Mouse (Mus musculus) T-helper 17 cell (primary cell): Measurements from ENCODE around the gene Agfg1.

Source experiments
- in situ Hi-C, 2 experiments: fragments of 300-600 bp; cut with MboI, MseI; formaldehyde crosslinking; loops; 1 replicate in 1 of 2; 2 replicates in 1 of 2; pipeline ENCODE4 v1.15.1; 2025; ENCODE audit warnings: high pct_unique_total_duplicates in 2 of 2

Gene Agfg1

DNA sequence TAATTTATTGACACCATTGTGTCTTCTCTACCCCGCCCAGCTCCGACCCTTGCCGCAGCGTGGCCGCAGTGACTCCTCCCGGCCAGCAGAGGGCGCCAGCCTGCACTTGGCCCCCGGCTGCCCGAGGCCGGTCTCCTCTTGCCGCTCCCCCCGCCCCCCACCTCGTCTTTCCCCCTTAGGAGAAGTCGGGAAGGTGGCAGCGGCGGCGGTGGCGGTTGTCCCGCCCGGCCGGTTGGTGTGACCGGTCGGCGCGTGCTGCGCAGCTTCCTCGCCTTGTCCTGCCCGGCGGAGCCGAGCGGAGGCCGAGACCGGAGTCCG is at the start of gene Agfg1:
Gene Agfg1 (plus strand): TSS at position 188 of the 318 bp plus-strand sequence.
- in situ Hi-C loops = loop anchor here (5.0 to 10.0 kb wide), 2 partner anchors 47 to 1864 kb away; no protein-coding TSS in a partner anchor

DNA sequence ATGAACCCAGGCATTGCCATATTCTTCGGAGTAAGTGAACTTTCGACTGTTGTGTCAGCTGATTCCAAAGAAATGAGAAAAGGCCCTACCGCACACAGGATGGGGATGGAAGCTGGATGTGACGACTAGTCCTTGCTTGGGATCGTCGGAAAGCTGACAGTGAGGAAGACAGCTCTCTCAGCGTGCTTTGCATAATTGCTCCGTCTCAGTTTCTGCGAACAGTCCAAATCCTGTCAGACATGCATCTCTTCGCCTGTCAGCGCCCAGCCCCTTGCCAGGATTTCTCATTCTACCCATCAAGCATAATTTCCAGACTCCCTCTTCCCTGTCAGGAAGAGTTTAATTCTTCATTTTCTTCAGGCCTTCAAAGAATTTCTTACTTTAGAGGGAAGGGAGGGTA is 48.2 kb upstream of the Agfg1 start:
- in situ Hi-C loops = loop anchor here in 1 of 2 experiments (5.0 to 25.0 kb wide), 2 partner anchors 46 to 921 kb away; partner anchors contain the start of gene Agfg1

DNA sequence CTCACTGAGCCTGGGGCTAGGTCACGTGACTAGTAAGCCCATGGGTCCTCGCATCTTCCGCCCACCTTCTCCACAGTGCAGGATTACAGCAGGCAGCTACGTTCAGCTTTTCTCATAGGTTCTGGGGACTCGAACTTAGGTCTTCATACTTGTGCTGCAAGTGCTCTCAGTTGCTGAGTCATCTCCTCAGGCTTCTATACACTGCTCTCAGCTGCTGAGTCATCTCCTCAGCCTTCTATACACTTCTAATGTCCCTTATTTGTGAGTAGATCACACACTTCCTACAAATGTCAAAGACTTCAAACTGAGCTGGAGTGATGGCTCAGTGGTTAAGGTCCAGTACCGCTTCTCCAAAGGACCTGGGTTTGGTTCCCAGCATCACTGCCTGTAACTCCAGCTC is 47.0 kb upstream of the Agfg1 start:
- in situ Hi-C loops = loop anchor here in 1 of 2 experiments (5.0 to 25.0 kb wide), 2 partner anchors 45 to 920 kb away; partner anchors contain the start of gene Agfg1

DNA sequence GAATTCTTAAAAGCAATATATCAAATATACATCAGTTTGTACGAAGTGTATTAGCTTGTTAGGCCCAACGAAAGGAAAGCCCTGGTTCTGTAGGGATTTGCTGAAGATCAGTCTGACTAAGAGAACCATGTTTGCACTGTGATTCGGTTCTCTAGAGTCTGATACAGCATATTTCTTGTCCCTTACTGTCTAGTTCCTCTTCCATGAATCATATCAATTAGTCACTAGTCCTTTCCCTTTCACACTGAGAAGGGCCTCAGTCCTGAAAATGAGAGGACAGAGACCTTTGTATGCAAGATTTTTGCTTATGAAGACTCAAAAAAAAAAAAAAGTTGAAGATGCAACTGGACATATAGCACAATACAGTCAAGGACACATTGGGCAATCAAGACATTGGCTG is 46.2 kb upstream of the Agfg1 start:
- in situ Hi-C loops = loop anchor here in 1 of 2 experiments (5.0 to 25.0 kb wide), 2 partner anchors 44 to 919 kb away; partner anchors contain the start of gene Agfg1

DNA sequence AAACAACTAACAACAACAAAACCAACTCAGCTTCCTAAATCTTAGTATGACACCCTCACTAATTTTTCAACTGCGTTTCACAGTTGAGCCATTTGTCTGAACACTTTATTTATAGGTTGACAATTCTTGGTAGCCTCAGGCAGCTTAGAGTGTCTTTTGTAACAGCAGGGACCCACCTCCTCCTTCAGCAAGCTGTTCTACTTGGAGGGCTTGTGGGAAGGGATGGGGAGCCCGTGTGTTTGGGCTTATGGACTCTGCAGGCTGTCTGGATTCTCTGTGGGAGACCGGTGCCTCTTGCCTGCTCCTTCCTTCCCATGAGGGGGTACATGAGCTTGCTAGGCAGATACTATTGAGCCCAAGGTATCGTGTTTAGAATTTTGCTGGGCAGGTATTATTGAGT is 45.3 kb upstream of the Agfg1 start:
- in situ Hi-C loops = loop anchor here in 1 of 2 experiments (5.0 to 25.0 kb wide), 2 partner anchors 43 to 918 kb away; partner anchors contain the start of gene Agfg1

DNA sequence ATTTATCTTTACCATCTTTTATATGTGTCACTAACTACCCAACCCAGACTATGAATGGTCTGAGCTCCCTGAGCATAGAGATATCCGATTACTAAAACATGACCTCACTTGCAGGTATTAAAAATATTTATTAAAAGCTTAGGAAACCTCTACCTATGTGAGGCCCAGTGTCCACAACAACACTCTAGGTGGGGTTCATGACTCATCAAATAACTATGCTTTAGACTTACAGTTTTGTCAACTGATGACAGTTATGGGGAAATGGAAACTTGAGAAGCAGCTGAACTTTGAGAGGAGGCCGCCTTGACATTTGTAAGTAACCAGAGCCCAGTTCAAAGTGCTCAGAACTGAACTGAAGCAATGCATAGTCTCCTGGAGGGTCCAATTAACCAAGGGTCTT is 44.1 kb upstream of the Agfg1 start:
- in situ Hi-C loops = loop anchor here in 1 of 2 experiments (25.0 kb wide), 1 partner anchor 917 kb away; no protein-coding TSS in a partner anchor

DNA sequence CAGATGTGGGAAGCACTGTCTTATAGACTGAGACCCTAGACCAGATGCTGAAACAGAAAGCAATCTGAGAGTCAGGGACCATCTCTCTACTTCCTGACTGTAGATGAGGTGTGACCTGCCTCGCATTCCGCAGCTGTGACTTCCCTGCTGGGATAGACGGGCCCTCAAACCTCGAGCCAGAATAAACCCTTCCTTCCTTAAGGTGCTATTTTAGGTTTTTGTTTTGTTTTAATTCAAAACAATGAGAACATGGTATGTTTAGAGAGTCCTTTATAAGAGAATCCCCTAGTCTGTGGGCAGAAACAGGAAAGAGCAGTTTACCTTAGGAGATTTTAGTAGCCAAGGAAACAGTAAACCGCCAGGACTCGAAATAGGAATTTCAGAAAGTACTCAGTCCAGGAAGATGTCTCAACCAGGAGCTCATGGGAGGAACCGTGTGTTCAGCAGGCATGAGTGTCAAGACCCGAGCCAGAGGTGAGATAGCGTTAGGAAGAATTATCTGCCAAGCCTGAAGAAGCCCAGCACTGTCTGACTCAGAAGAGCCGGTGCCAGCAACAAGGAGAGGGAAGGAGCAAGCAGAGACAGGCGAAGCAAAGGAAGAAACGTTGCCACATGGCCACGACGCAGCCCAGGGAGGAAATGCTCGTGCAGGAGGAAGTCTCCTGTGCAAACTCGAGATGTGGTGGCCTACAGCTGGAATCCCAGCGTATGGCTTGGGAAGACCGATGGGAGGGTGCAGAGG is 43.4 kb upstream of the Agfg1 start:
- in situ Hi-C loops = loop anchor here in 1 of 2 experiments (25.0 kb wide), 1 partner anchor 916 kb away; no protein-coding TSS in a partner anchor

DNA sequence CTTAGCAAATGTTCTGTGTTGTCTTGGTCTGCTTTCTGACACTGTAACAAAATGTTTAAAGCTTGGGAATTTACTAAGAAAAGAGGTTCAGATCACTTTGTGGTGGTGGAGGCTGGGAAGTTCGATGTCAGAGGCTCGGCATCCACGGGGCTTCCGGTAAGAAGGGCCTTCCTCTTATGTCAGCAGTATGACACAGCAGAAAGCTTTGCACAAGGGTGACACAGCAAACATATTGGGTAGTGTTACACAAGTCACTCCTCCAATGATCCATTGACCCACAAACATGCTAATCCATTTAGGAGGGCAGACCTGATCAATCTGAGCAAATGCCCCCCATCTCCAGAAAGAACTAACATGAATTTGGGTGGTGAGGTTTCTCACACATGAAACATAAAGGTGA is 42.2 kb upstream of the Agfg1 start:
- in situ Hi-C loops = loop anchor here in 1 of 2 experiments (25.0 kb wide), 1 partner anchor 915 kb away; no protein-coding TSS in a partner anchor

DNA sequence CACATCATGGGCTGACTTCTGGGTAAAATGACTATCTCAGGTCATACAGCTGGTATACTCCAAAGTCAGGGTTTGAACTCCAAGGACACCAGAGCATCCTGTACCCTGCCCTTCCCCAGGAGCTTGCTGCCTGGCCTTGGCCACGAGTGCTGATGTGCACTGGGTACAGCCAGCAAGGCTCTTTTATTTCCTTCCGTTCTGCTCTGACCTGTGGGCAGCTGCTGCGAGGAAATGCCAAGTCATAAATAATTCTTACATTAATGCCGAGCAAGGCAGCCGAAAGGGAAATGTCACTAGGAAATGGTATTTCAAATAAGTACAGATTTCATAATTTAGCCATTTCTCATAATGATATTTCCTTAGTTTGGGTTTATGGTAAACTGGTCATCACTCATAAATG is 41.0 kb upstream of the Agfg1 start:
- in situ Hi-C loops = loop anchor here in 1 of 2 experiments (25.0 kb wide), 1 partner anchor 914 kb away; no protein-coding TSS in a partner anchor

DNA sequence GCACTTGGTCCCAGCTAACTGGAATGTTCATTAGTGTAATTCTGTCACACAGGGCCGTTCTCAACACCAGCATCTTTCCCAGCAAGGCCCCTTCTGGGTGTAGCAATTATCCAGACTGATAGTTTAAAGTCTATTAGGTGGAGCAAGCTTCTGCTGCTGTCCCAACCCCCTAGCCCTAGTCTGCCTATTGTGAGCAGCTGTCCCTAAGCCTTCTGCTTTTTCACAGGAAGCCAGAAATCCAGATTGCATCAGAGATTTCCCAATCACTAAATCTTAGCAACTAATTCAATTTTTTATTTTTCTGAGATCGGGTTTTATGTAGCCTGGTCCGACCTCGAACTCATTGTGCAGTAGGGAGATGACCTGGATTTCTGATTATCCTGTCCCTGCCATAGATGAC is 40.4 kb upstream of the Agfg1 start:
- in situ Hi-C loops = loop anchor here in 1 of 2 experiments (25.0 kb wide), 1 partner anchor 913 kb away; no protein-coding TSS in a partner anchor

DNA sequence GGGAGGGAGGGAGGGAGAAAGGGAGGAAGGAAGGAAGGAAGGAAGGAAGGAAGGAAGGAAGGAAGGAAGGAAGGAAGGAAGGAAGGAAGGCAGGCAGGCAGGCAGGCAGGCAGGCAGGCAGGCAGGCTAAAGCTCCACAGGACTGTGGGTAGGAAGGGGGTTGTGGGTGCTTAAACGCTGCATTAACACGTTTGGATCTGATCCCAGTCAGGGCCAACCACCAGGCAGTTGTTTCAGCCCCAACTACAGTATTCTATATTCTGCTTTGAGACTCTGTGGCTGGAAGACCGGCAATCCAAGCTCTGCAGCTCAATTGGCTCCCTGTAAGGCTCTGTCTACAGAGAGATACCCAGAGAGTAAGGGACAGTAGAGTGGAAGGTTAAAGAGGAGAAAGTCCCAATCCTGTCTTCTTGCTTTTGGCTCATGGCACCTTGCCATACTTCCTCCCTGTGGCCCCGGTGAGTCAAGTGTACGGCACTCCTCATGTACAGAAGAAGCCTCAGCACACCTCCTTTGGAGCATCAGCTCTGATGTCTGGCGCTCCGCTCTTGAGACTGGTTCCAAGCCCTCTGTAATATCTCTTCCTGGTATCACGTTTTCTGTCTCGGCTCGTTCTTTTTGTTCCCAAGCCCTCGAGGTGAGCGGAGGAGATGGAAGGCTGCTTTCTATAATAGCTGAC is 38.0 kb upstream of the Agfg1 start:
- in situ Hi-C loops = no loop called here

DNA sequence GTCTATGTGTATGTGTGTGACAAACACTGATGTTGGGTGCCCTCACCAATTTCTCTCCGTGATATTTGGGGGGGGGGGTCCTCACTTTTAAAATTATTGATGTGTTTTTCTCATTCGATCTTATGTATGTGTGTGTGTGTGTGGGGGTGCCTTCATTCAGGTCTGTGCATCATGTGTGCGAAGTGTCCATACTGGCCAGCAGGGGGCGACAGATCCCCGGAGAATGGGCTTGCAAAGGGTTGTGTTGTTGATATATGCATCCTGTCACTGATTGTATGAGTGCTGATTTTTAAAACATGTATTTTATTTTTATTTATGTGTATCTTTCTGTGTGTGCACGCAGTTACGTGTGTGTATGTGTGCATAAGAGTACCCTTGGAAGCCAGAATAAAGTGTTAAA is 35.7 kb upstream of the Agfg1 start:
- in situ Hi-C loops = no loop called here

DNA sequence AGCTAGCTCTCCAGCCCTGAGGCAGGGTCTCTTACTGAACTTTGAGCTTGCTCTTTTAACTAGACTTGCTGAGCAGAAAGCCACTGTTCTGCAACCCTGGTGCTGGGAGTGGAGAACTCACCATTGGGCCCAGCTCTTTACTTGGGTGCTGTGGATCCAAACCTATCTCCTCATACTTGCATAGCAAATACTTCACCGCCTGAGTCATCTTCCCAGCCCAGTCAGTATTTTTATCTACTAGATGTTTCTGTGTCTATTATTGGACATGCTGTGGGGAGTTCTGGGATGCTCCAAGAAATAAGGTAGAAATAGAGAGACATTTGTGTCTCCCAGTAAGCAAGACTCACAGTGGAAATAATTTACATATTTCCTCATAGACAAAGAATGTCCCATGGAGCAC is 35.2 kb upstream of the Agfg1 start:
- in situ Hi-C loops = no loop called here

DNA sequence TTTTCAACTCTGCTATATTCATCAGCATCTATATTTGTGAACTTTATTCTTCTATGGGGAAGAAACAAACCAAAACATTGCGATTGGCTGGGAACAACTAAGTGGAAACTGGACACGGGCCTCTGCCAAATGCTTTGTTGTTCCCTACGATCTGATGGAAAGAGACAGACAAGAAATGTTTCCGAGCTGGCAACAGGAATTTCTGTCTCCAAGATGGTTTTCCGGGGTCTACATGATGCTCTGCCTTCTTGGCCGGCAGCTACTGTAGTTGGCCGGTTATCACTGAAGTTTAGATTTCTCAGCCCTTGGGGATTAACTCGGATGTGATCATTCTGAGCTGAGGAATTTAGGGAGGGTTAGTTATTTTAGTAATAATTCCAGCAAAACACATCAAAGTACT is 32.9 kb upstream of the Agfg1 start:
- in situ Hi-C loops = no loop called here

DNA sequence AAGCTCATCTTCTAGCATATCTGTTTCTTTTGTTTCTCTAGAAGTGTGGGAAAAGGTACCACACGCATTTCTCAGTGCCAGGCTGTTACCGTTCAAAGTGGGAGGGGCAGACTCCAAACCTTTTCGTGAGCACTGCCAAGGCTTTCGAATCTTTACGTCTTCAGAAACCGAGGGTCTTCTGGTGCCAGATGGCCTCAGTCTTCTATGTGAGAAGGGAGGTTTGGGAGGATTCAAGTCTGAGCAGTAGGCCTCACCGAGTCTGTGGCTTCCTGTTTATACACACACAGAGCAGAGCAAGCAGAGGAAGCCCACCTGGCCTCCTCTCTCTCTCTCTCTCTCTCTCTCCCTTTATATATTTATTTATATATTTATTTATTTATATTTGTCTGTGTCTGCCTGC is 32.1 kb upstream of the Agfg1 start:
- in situ Hi-C loops = no loop called here

DNA sequence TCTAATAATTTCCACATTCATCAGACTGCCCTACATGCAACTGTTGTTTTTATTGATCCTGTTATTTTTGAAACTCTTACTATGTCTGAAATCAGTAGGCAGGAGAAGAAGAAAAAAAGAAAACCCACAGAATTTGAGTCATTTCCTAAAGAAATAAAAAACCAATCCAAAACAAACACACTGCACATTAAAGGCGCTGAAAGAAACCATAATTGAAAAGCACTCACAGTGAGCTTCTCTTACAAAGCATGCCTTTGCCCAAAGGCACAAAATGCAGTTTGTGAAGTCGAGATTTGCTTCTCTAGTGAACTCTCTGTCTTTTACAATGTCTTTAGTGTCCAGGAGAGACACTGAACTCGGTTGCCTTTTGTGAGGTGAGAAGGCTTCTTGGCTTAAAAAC is 30.7 kb upstream of the Agfg1 start:
- in situ Hi-C loops = no loop called here

DNA sequence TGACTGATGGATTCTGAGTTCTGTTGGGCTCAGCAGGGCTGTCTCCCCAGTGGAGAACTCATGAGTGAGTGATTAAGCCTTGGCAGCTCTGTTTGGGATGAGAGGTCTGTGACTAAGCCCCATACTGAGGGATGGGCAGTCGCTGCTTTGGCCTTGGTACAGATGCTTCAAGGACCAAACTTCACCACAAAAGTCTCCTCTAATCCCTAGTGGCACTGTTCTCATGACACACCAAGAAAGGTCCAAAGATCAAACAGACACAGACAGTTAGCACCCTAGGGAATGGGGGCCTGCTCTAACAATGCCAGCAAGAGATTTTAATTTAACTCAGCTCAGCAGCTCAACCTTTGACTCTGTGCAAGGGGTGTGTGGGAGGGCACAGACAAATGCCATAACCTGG is 27.5 kb upstream of the Agfg1 start:
- in situ Hi-C loops = loop anchor here in 1 of 2 experiments (5.0 kb wide), 1 partner anchor 71 kb away; no protein-coding TSS in a partner anchor

DNA sequence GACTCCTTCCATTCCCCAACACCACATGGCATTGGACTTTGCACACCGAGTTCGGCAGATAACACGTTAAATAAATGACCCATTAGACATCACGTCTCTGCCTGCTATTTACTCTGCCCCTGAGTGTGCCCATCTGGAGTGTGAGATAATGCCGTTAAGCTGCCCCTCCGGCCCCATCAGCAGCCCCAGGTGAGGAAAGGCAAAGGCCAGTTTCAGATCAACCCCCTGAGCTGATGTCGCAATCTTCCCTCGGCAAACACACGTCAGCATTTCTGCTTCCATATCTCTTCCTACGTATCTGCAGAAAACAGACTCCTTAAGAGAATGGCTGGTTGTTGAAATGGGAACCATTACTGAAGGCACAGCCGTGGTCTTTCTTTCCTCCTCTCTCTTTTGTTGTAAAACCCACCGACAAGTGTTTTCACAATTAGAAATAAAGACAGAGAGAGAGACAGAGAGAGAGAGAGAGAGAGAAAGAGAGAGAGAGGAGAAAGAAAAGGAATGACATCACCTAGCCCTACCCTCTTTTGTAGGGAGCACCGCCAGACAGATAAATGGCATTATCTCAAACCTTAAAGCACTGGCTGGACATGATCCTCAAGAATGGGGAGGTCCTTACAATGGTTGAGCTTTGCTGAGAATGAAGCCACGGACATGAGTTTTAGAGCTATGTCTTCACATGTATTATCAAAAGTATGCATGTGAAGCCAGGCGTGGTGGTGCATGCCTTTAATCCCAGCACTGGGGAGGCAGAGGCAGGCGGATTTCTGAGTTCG is 23.2 kb upstream of the Agfg1 start:
- in situ Hi-C loops = no loop called here

DNA sequence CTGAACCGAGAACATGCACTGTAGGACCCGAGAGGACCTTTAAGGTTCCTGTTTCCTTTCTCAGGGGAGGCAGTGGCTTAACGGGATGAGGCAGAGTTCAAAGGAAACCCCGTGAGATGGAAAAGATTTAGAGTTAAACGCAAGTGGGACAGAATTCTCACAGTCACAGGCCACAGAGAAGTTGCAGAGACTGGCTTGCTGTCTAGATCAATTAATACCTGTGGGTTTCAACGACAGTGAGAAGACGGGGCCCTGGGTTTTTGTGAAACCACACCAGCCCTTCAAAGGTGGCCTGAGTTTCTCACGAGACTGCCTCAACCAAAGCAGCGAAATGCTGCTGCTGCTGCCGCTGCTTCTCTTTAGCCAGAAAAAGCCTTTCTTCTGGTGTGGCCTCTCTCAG is 19.9 kb upstream of the Agfg1 start:
- in situ Hi-C loops = no loop called here

DNA sequence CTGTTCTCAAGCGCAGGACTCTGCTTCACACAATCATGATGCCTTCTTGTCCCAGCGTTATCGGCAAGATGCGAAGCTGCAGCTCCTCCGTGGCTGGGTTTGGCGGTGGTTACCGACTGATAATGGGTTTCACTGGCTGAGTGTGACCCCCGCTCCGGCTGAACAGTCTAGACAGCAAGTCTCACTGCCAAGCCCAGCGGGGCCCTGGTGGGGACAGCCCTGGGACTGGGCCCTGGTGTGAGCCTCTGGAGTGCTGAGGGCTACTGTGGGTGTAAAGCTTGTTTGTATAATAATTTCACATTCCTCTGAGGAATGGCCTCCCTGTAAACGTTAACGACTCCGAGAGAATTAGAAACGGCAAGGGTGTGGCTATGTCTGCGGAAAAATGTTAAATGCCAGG is 19.1 kb upstream of the Agfg1 start:
- in situ Hi-C loops = loop anchor here in 1 of 2 experiments (10.0 kb wide), 1 partner anchor 675 kb away; no protein-coding TSS in a partner anchor

DNA sequence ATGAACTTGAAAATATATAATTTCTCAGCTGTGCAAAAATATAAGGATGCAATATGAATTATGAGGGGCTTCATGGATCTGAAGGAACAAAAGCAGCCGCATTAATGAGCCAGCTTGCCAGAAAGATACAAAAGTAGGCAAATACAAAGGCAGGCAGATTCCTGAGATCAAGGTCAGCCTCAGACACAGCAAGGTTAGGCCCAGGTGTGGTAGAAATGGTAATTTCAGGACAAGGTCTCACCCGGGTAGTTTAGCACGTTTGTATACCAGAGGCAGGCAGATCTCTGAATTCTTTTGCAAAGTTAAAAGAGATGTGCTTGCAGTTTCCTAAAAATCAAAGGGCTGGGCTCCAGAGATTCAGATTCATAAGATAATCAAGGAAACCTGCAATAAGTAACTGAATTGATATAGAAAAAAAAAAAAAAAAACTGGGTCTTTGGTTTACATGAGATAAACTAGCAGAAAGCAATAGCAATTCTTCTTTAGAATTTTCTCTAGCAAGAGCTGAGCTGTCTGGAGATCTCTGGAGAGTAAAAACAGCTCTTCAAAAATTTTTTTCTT is 18.6 kb upstream of the Agfg1 start:
- in situ Hi-C loops = loop anchor here in 1 of 2 experiments (10.0 kb wide), 1 partner anchor 674 kb away; no protein-coding TSS in a partner anchor
